Mouse (Mus musculus) E14TG2a.4 (cell line): ENCODE results near the gene Matn4.

Source experiments
- CTCF ChIP-seq: conservative IDR thresholded peaks from 2 replicates; pipeline ENCODE4 v1.5.1; 2014; ENCODE audit warnings: low read length
- POU5F1 ChIP-seq: IDR thresholded peaks from 2 replicates; pipeline ENCODE4 v1.6.1; 2014; ENCODE audit warnings: low read length, borderline replicate concordance

- TF ChIP-seq CTCF (no peak), POU5F1 (no peak)
Measured at GRCm38 (mm10) chr2:164403396-164404081, 1.4 kb downstream of the Matn4 start.
